In the genomic region with DNA sequence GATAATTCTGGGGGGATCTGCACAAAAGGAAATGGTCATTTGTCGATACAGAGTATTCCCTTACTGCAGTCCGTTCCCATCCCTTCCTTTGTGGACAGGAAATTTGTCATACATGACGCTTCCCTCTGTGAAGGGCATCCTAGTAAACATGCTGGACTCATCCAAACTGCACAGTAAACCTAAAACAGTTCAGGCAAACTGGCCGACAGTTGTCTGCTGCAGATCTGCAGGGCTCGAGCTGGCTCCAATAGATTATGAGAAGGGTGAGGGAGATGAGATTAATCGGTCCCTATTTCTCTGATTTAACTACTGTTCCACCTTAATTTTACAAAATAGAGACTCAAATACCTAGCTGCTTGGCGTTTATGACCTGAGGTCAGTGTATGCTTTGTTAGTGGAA, we compare ENCODE assay signal across 22 mouse cellular contexts.
A peak's percentile ranks its signal among the peaks of the same experiment; 100 is the strongest.
DNase-seq lines count a peak whose midpoint lies in the region; ATAC-seq and TF ChIP-seq lines count a peak whose summit lies in the region.
"Had no signal": no experiment of that assay in that cellular context is flagged by ENCODE, and none has a peak within 500 bp of the region (broad histone marks: within the 10 kb centered on the region; RNA-seq: fewer than 3 reads in every experiment).

No protein-coding gene starts in this region.

- peak; percentile 79 for DNase-seq in heart, adult 11 months
- no peak for DNase-seq in heart, adult 18-20 months
- no peak for DNase-seq in heart, postnatal 36 days
- DNase-seq in heart, postnatal 0 days (ENCODE audit: low spot score) = no peak
- DNase-seq in heart, postnatal 14 days = no peak
- peak; percentile 13 for DNase-seq in limb, embryonic 11.5 days (ENCODE audit: low spot score)
- no peak for DNase-seq in limb, embryonic 10.5 days (ENCODE audit: low spot score)
- DNase-seq: adrenal gland, adult 2 months; adrenal gland, postnatal 14 days; embryo, embryonic 11 days; gastrocnemius, postnatal 25 days; kidney, adult 2 months had no signal

- TF ChIP-seq EP300 in heart, postnatal 0 days (IDR thresholded peaks at IDR 0.05; ENCODE audit: low read depth) = no peak

- no peaks in the 10 kb centered on the region for H3K36me3 ChIP-seq in heart, embryonic 14.5 days (ENCODE audit: control insufficient read depth, insufficient read depth, low read length)
- no peaks in the 10 kb centered on the region for H3K36me3 ChIP-seq in heart, postnatal 0 days (replicated peaks; ENCODE audit: control insufficient read depth, insufficient read depth, low read length)
- no peaks in the 10 kb centered on the region for H3K36me3 ChIP-seq in limb, embryonic 11.5 days (ENCODE audit: control insufficient read depth, insufficient read depth, low read length)
- H3K36me3 ChIP-seq in limb, embryonic 10.5 days = no peaks in the 10 kb centered on the region
- H3K36me3 ChIP-seq: embryonic facial prominence, embryonic 10.5 days; embryonic facial prominence, embryonic 13.5 days; forebrain, embryonic 12.5 days; forebrain, embryonic 15.5 days; hindbrain, embryonic 12.5 days; hindbrain, embryonic 15.5 days had no signal

- intact Hi-C loops in heart, postnatal 36 days (cut with DNase I) = no loop called here
- intact Hi-C loops in heart, postnatal 14 days (cut with DNase I) = no loop called here

- 81% methylated on average over 7 of the region's 7 CpGs for WGBS in heart, embryonic 14.5 days
- 69% methylated on average over 7 of the region's 7 CpGs for WGBS in heart, postnatal 0 days
- WGBS in limb, embryonic 11.5 days = 87% methylated on average over 7 of the region's 7 CpGs
- WGBS in limb, embryonic 10.5 days = 89% methylated on average over 7 of the region's 7 CpGs

- H3K4me3 ChIP-seq in heart, embryonic 14.5 days (ENCODE audit: control insufficient read depth in 1 of 2, insufficient read depth in 1 of 2, low read depth in 1 of 2, low read length in 2 of 2) = no peak overlapping the region
- H3K4me3 ChIP-seq in heart, postnatal 0 days (ENCODE audit: low read depth, low read length) = no peak overlapping the region
- no peak overlapping the region for H3K4me3 ChIP-seq in limb, embryonic 11.5 days (ENCODE audit: low read depth, low read length)
- H3K4me3 ChIP-seq in limb, embryonic 10.5 days = no peak overlapping the region
- H3K4me3 ChIP-seq: embryonic facial prominence, embryonic 10.5 days; embryonic facial prominence, embryonic 13.5 days; erythroblast, embryonic 14.5 days; forebrain, embryonic 12.5 days; forebrain, embryonic 15.5 days; hindbrain, embryonic 12.5 days; hindbrain, embryonic 15.5 days had no signal

- no peak for TF ChIP-seq CTCF in heart, postnatal 0 days (IDR thresholded peaks at IDR 0.05; ENCODE audit: low read depth)

- no peak overlapping the region for H3K4me2 ChIP-seq in heart, embryonic 14.5 days (ENCODE audit: low read length)
- H3K4me2 ChIP-seq in heart, postnatal 0 days (ENCODE audit: low read depth, low read length) = no peak overlapping the region
- H3K4me2 ChIP-seq in limb, embryonic 11.5 days (ENCODE audit: low read depth, severe bottlenecking) = no peak overlapping the region
- H3K4me2 ChIP-seq: embryonic facial prominence, embryonic 13.5 days; forebrain, embryonic 12.5 days; forebrain, embryonic 15.5 days; hindbrain, embryonic 12.5 days; hindbrain, embryonic 15.5 days had no signal

- no peak overlapping the region for H3K9ac ChIP-seq in heart, embryonic 14.5 days (ENCODE audit: low read length)
- H3K9ac ChIP-seq in heart, postnatal 0 days (replicated peaks; ENCODE audit: low read depth, low read length) = no peak overlapping the region
- no peak overlapping the region for H3K9ac ChIP-seq in limb, embryonic 11.5 days (ENCODE audit: low read length)
- H3K9ac ChIP-seq: embryonic facial prominence, embryonic 13.5 days; forebrain, embryonic 12.5 days; forebrain, embryonic 15.5 days; hindbrain, embryonic 12.5 days; hindbrain, embryonic 15.5 days had no signal

- no peak for ATAC-seq in heart, embryonic 14.5 days (ENCODE audit: insufficient number of reproducible peaks, insufficient read depth, low FRiP score, low read depth)
- ATAC-seq in heart, postnatal 0 days (ENCODE audit: insufficient read depth, low read depth) = no peak
- ATAC-seq in limb, embryonic 11.5 days (ENCODE audit: insufficient number of reproducible peaks, low FRiP score, low TSS enrichment, low read depth) = no peak
- ATAC-seq: CD4-positive, CD25-positive, alpha-beta regulatory T cell, adult 4 months; forebrain, embryonic 15.5 days; intestine, postnatal 0 days had no signal

- no peaks in the 10 kb centered on the region for H3K27me3 ChIP-seq in heart, embryonic 14.5 days (ENCODE audit: control insufficient read depth, insufficient read depth, low read length)
- no peaks in the 10 kb centered on the region for H3K27me3 ChIP-seq in heart, postnatal 0 days (ENCODE audit: control insufficient read depth, insufficient read depth, low read length)
- no peaks in the 10 kb centered on the region for H3K27me3 ChIP-seq in limb, embryonic 11.5 days (ENCODE audit: control insufficient read depth, insufficient read depth, low read length)
- H3K27me3 ChIP-seq in limb, embryonic 10.5 days (ENCODE audit: low read depth, poor library complexity, severe bottlenecking) = no peaks in the 10 kb centered on the region
- H3K27me3 ChIP-seq: embryonic facial prominence, embryonic 13.5 days; forebrain, embryonic 12.5 days; forebrain, embryonic 15.5 days; hindbrain, embryonic 12.5 days; hindbrain, embryonic 15.5 days had no signal

- H3K27ac ChIP-seq in heart, embryonic 14.5 days (replicated peaks in 1 of 2; ENCODE audit: control insufficient read depth in 1 of 2, insufficient read depth in 1 of 2, low read depth in 2 of 2, low read length in 2 of 2) = peak overlapping the region; percentile 73 to 74
- H3K27ac ChIP-seq in heart, postnatal 0 days (ENCODE audit: low read depth) = peak overlapping the region; percentile 92
- no peak overlapping the region for H3K27ac ChIP-seq in limb, embryonic 11.5 days (replicated peaks; ENCODE audit: low read depth, low read length)
- H3K27ac ChIP-seq in limb, embryonic 10.5 days = no peak overlapping the region
- H3K27ac ChIP-seq: embryonic facial prominence, embryonic 10.5 days; embryonic facial prominence, embryonic 13.5 days; forebrain, embryonic 12.5 days; forebrain, embryonic 15.5 days; hindbrain, embryonic 12.5 days; hindbrain, embryonic 15.5 days had no signal

- H3K4me1 ChIP-seq in heart, embryonic 14.5 days (ENCODE audit: control insufficient read depth in 2 of 2, insufficient read depth in 2 of 2, low read length in 2 of 2) = peaks cover 11 to 16% of the 10 kb centered on the region in 2 experiments
- peaks cover 12% of the 10 kb centered on the region for H3K4me1 ChIP-seq in heart, postnatal 0 days (ENCODE audit: control insufficient read depth, insufficient read depth)
- H3K4me1 ChIP-seq in limb, embryonic 11.5 days (ENCODE audit: control insufficient read depth, insufficient read depth, low read length) = no peaks in the 10 kb centered on the region
- no peaks in the 10 kb centered on the region for H3K4me1 ChIP-seq in limb, embryonic 10.5 days
- H3K4me1 ChIP-seq: embryonic facial prominence, embryonic 10.5 days; embryonic facial prominence, embryonic 13.5 days; forebrain, embryonic 12.5 days; forebrain, embryonic 15.5 days; hindbrain, embryonic 12.5 days; hindbrain, embryonic 15.5 days had no signal

- H3K9me3 ChIP-seq in heart, embryonic 14.5 days (ENCODE audit: control insufficient read depth, low read length) = no peaks in the 10 kb centered on the region
- H3K9me3 ChIP-seq in heart, postnatal 0 days (replicated peaks; ENCODE audit: control insufficient read depth, low read length) = no peaks in the 10 kb centered on the region; the same call in 1 of the 2 replicates
- no peaks in the 10 kb centered on the region for H3K9me3 ChIP-seq in limb, embryonic 11.5 days (ENCODE audit: control insufficient read depth, low read length)
- H3K9me3 ChIP-seq in limb, embryonic 10.5 days (replicated peaks) = no peaks in the 10 kb centered on the region
- H3K9me3 ChIP-seq: embryonic facial prominence, embryonic 13.5 days; forebrain, embryonic 12.5 days; forebrain, embryonic 15.5 days; hindbrain, embryonic 12.5 days; hindbrain, embryonic 15.5 days had no signal

Comparison
In these comparisons a context has a peak if more than half of its experiments do, and no peak if none do; other contexts are left out.
1. DNase-seq: peak in heart, adult 11 months (single experiment) and limb, embryonic 11.5 days (single experiment); none in heart, adult 18-20 months (0 of 2), heart, postnatal 36 days (0 of 2), heart, postnatal 0 days (single experiment), heart, postnatal 14 days (0 of 2) and limb, embryonic 10.5 days (single experiment).
2. H3K27ac ChIP-seq: peak in heart, embryonic 14.5 days (2 of 2) and heart, postnatal 0 days (single experiment); none in limb, embryonic 11.5 days (single experiment) and limb, embryonic 10.5 days (single experiment).